Mouse (Mus musculus) testis, adult 2 months (tissue): ENCODE data around the gene Yap1.

Experiments
- CTCF ChIP-seq: fragments of 200-500 bp; IDR thresholded peaks from 2 replicates; pipeline ENCODE4 v1.5.1; 2012; ENCODE audit warnings: low read depth, mild to moderate bottlenecking, inconsistent platforms, low read length, moderate library complexity; ENCODE audit not compliant: control insufficient read depth, insufficient read depth, insufficient replicate concordance
- POLR2A ChIP-seq: fragments of 200-500 bp; IDR thresholded peaks from 2 replicates; pipeline ENCODE4 v1.6.1; 2012; ENCODE audit warnings: low read depth, mild to moderate bottlenecking, inconsistent platforms, low read length, moderate library complexity; ENCODE audit not compliant: control insufficient read depth

- no peak for TF ChIP-seq CTCF
- TF ChIP-seq POLR2A, result no peak
Measured at GRCm38 (mm10) chr9:7977587-7977986, 26.8 kb downstream of the Yap1 start.
